Mouse (Mus musculus) T-helper 2 cell (primary cell): ENCODE measurements around the gene Thap11.

Experiments
- in situ Hi-C: fragments of 300-600 bp; cut with MboI, MseI; formaldehyde crosslinking; loops from one replicate; pipeline ENCODE4 v1.15.1; 2025; ENCODE audit warnings: high pct_unique_total_duplicates

The Thap11 gene

GRCm38 (mm10) chr8:105850611-105851010 is 4.3 kb upstream of the Thap11 start:
- in situ Hi-C loops: no loop called here

- in situ Hi-C loops: no loop called here
These were observed 3.2 kb upstream of the Thap11 start for GRCm38 (mm10) chr8:105851651-105852143.

GRCm38 (mm10) chr8:105852146-105852729 is 2.7 kb upstream of the Thap11 start:
- in situ Hi-C loops: no loop called here

GRCm38 (mm10) chr8:105853178-105853577 is 1.8 kb upstream of the Thap11 start, which contains the start of gene Cenpt:
Gene Cenpt, minus strand, starts transcription at chr8:105853278.
- in situ Hi-C loops: no loop called here

GRCm38 (mm10) chr8:105854303-105854702 is 629 bp upstream of the Thap11 start:
- in situ Hi-C loops: no loop called here

- in situ Hi-C loops: no loop called here
These were observed 576 bp downstream of the Thap11 start for GRCm38 (mm10) chr8:105855248-105856167.

GRCm38 (mm10) chr8:105856168-105856835 is 1.4 kb downstream of the Thap11 start:
- in situ Hi-C loops: no loop called here

GRCm38 (mm10) chr8:105858495-105858894 is 3.6 kb downstream of the Thap11 start:
- in situ Hi-C loops: no loop called here

GRCm38 (mm10) chr8:105859314-105859713 is 4.4 kb downstream of the Thap11 start:
- in situ Hi-C loops: no loop called here

- in situ Hi-C loops: loop anchor here (5.0 kb wide), 1 partner anchor 33 kb away; the partner anchor contains the start of genes Ranbp10 and Tsnaxip1
These were observed 5.4 kb downstream of the Thap11 start, which contains the start of gene Nutf2 for GRCm38 (mm10) chr8:105860143-105860981. Gene Nutf2, plus strand, starts transcription at chr8:105860580.

GRCm38 (mm10) chr8:105861951-105862350 is 7.0 kb downstream of the Thap11 start:
- in situ Hi-C loops: loop anchor here (5.0 kb wide), 1 partner anchor 35 kb away; the partner anchor contains the start of genes Ranbp10 and Tsnaxip1

- in situ Hi-C loops: no loop called here
These were observed 11.6 kb downstream of the Thap11 start for GRCm38 (mm10) chr8:105866364-105867029.

GRCm38 (mm10) chr8:105874301-105874700 is 19.4 kb downstream of the Thap11 start:
- in situ Hi-C loops: no loop called here

- in situ Hi-C loops: no loop called here
These were observed 26.0 kb downstream of the Thap11 start, which contains the start of gene Edc4 for GRCm38 (mm10) chr8:105880754-105881520. Gene Edc4, plus strand, starts transcription at chr8:105880881.

- in situ Hi-C loops: loop anchor here (5.0 kb wide), 1 partner anchor 37 kb away; no protein-coding TSS in a partner anchor
These were observed 35.0 kb downstream of the Thap11 start for GRCm38 (mm10) chr8:105889756-105890465.

- in situ Hi-C loops: loop anchor here (5.0 kb wide), 1 partner anchor 36 kb away; no protein-coding TSS in a partner anchor
These were observed 35.9 kb downstream of the Thap11 start for GRCm38 (mm10) chr8:105890870-105891269.

- in situ Hi-C loops: loop anchor here (5.0 kb wide), 1 partner anchor 35 kb away; no protein-coding TSS in a partner anchor
These were observed 37.5 kb downstream of the Thap11 start for GRCm38 (mm10) chr8:105892432-105892831.

GRCm38 (mm10) chr8:105893339-105893738 is 38.4 kb downstream of the Thap11 start, which contains the start of gene Nrn1l:
Gene Nrn1l, plus strand, starts transcription at chr8:105893567.
- in situ Hi-C loops: loop anchor here (5.0 kb wide), 1 partner anchor 34 kb away; no protein-coding TSS in a partner anchor
